Mouse (Mus musculus) liver, embryonic 11.5 days (tissue): ENCODE data around the gene Macf1. TPM values are rescaled to one million over a fixed set of nuclear protein-coding genes. Genes with fewer than 3 reads are reported as not detected.
"Not testable (repeated sequence)": the region's sequence is repeated elsewhere in the genome, so short reads cannot be mapped to it uniquely, and the experiment has no call there.

Experiments used
- ATAC-seq: fragments of 200-750 bp; cut with Nextera tagmentation; replicated peaks from 2 replicates; pipeline ENCODE4 v1.8.0; 2017; ENCODE audit warnings: moderate number of reproducible peaks, mild to moderate bottlenecking, moderate TSS enrichment, moderate library complexity; ENCODE audit not compliant: low FRiP score
- DNase-seq: peaks from one replicate; pipeline ENCODE4 v3.0.0-alpha.2; 2017; ENCODE audit warnings: low spot score
- H3K27ac ChIP-seq: fragments of 300-500 bp; sonication (generic); 2 replicates; pipeline ENCODE4 v1.5.1; 2014; ENCODE audit warnings: mild to moderate bottlenecking, low read depth, low read length, control low read depth
- H3K27me3 ChIP-seq: fragments of 300-500 bp; sonication (generic); replicated peaks from 2 replicates; pipeline ENCODE4 v1.6.1; 2014; ENCODE audit warnings: low read length, mixed read lengths; ENCODE audit not compliant: control insufficient read depth, insufficient read depth
- H3K36me3 ChIP-seq: fragments of 300-500 bp; sonication (generic); 2 replicates; pipeline ENCODE4 v1.6.1; 2014; ENCODE audit warnings: mild to moderate bottlenecking, low read length, moderate library complexity, mixed read lengths; ENCODE audit not compliant: control insufficient read depth, insufficient read depth
- H3K4me1 ChIP-seq: fragments of 300-500 bp; sonication (generic); replicated peaks from 2 replicates; pipeline ENCODE4 v1.6.1; 2014; ENCODE audit warnings: low read length, mixed read lengths; ENCODE audit not compliant: control insufficient read depth, insufficient read depth
- H3K4me2 ChIP-seq: fragments of 300-500 bp; sonication (generic); 2 replicates; pipeline ENCODE4 v1.6.1; 2014; ENCODE audit warnings: mild to moderate bottlenecking, control low read depth, moderate library complexity
- H3K4me3 ChIP-seq: fragments of 300-500 bp; sonication (generic); 2 replicates; pipeline ENCODE4 v1.5.1; 2014; ENCODE audit warnings: low read depth, low read length, control low read depth
- H3K9ac ChIP-seq: fragments of 300-500 bp; sonication (generic); 2 replicates; pipeline ENCODE4 v1.6.1; 2014; ENCODE audit warnings: low read depth, low read length, control low read depth
- H3K9me3 ChIP-seq: fragments of 300-500 bp; sonication (generic); 2 replicates; pipeline ENCODE4 v1.6.1; 2016; ENCODE audit warnings: low read length, inconsistent platforms, mixed read lengths; ENCODE audit not compliant: control insufficient read depth
- WGBS: fragments of 180-500 bp; shearing (Covaris S2); extraction: QIAGEN DNeasy Blood & Tissue Kit; methylation state at CpG from one replicate; pipeline ENCODE4 v1.1.7; 2014; 5-methylcytosine and 5-hydroxymethylcytosine counted together
- polyA plus RNA-seq: library from polyadenylated mRNA; unstranded; fragments of >200 nt; fragmentation: Nextera tagmentation; extraction: Ambion mirVana; gene quantifications from 2 replicates; pipeline ENCODE4 v1.2.1, GENCODE M21; 2014

The Macf1 gene
- polyA plus RNA-seq, 1 experiment from 2014 or later: 36.5 TPM

- not testable (repeated sequence) for H3K4me3 ChIP-seq, H3K27me3 ChIP-seq, H3K36me3 ChIP-seq, H3K27ac ChIP-seq, DNase-seq, H3K9ac ChIP-seq, H3K9me3 ChIP-seq, ATAC-seq, H3K4me2 ChIP-seq
- H3K4me1 ChIP-seq: peaks cover 11% of the 10 kb centered on the region; the same call in 1 of the 2 replicates
- 82% methylated on average over 5 of the region's 5 CpGs for WGBS
Observed at GRCm38 (mm10) chr4:123653446-123653845, 30.7 kb downstream of the Macf1 start.

DNA sequence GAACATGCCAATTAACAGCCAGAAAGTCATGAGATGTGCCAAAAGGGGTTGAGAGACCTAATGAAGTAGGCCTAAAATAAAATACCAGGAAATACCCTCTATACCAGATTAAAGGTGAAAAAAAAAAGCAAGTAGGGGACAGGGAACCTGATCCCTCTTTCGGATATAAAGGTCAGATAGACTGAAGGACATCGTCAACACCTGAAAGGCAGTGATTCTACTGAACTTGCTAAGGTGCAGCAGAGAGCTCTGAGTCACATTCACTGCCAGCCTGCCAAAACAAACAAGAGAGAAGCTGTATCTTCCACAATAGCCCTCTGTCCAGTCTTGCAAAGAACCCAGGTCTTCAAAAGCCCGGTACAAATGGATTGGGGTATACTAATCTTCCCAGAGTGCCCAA is 32.0 kb downstream of the Macf1 start:
- Histone ChIP-seq H3K9me3 (no peaks in the 10 kb centered on the region), H3K36me3 (no peaks in the 10 kb centered on the region), H3K4me1 (peaks cover 14% of the 10 kb centered on the region; the same call in 1 of the 2 replicates), H3K4me3 (no peak overlapping the region), H3K9ac (no peak overlapping the region), H3K27me3 (no peaks in the 10 kb centered on the region), H3K4me2 (no peak overlapping the region), H3K27ac (no peak overlapping the region)
- 77% methylated on average over 3 of the region's 3 CpGs for WGBS
- DNase-seq: no peak
- ATAC-seq: no peak

DNA sequence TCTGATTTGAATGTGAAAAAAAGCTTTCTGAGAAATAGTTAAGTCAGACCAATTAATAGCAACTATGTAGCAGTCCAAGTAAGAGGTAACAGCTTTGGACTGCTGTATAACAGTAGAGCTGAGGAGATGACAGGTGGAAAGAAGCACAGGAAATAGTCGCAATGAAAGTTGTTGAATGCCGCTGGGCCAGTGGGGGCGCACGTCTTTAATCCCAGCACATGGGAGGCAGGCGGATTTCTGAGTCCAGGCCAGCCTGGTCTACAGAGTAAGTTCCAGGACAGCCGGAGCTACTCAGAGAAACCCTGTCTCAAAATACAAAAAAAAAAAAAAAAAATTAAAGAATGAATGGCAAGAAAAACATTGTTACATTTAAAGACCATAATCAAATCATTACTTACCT is 35.0 kb downstream of the Macf1 start:
- H3K27ac ChIP-seq: no peak overlapping the region
- DNase-seq (no peak), ATAC-seq (no peak)
- H3K27me3 ChIP-seq: no peaks in the 10 kb centered on the region
- WGBS: 82% methylated on average over 6 of the region's 6 CpGs
- H3K9me3 ChIP-seq: no peaks in the 10 kb centered on the region
- no peak overlapping the region for H3K4me3 ChIP-seq
- no peak overlapping the region for H3K9ac ChIP-seq
- H3K4me2 ChIP-seq: no peak overlapping the region
- H3K36me3 ChIP-seq: no peaks in the 10 kb centered on the region
- 0 out of 2 replicates have a peak, but pooled peaks cover 7% of the 10 kb centered on the region for H3K4me1 ChIP-seq

DNA sequence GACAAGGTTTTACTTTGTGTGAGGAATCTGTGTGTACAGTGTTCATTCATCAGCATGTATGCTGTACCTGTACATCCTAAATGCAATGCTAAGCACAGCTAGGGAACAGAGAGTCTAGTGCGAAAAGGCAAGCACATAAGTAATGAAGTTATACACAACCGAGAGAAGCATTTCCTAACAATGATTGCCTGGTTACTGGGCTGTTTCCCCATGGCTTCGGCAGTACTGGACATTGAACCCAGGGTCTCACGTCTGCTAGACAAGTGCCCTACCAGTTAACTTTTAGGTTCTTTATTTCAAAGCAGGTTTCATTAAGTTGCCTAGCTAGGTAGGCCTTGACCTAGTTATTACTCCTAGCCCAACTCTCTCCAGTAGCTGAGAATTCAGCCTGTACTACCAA is 36.5 kb downstream of the Macf1 start:
- Histone ChIP-seq H3K4me3 (no peak overlapping the region), H3K9ac (no peak overlapping the region), H3K27me3 (no peaks in the 10 kb centered on the region), H3K36me3 (no peaks in the 10 kb centered on the region), H3K4me2 (no peak overlapping the region), H3K27ac (no peak overlapping the region), H3K9me3 (no peaks in the 10 kb centered on the region), H3K4me1 (0 out of 2 replicates have a peak, but pooled peaks cover 9% of the 10 kb centered on the region)
- ATAC-seq: no peak
- 77% methylated on average over 4 of the region's 4 CpGs for WGBS
- DNase-seq: no peak

DNA sequence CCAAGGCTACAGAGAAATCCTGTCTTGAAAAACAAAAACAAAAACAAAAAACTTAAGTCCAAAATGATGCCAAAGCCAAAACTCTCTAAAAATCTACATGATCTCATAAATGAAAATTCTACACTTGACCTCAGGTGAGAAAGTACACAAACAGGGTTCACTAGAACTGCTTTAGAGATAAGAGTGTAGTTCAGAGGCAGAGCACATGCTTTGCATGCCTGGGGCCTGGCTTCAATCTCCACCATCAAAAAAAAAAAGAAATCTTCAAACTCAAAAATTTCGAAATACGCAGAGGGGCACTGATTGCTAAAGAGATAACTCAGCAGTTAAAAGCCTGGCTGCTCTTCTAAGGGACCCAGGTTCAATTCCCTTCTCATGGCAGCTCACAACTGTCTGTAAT is 37.1 kb downstream of the Macf1 start:
- Histone ChIP-seq H3K9ac (no peak overlapping the region), H3K4me3 (no peak overlapping the region), H3K27ac (no peak overlapping the region), H3K27me3 (no peaks in the 10 kb centered on the region), H3K4me2 (no peak overlapping the region), H3K36me3 (no peaks in the 10 kb centered on the region), H3K4me1 (0 out of 2 replicates have a peak, but pooled peaks cover 5% of the 10 kb centered on the region), H3K9me3 (no peaks in the 10 kb centered on the region)
- 68% methylated on average over 2 of the region's 2 CpGs for WGBS
- no peak for ATAC-seq
- DNase-seq: no peak

GRCm38 (mm10) chr4:123645246-123645845 is 38.8 kb downstream of the Macf1 start:
- WGBS: 91% methylated on average over 3 of the region's 3 CpGs
- Histone ChIP-seq H3K9me3 (no peaks in the 10 kb centered on the region), H3K36me3 (no peaks in the 10 kb centered on the region), H3K4me2 (no peak overlapping the region), H3K4me3 (no peak overlapping the region), H3K4me1 (0 out of 2 replicates have a peak, but pooled peaks cover 5% of the 10 kb centered on the region), H3K9ac (no peak overlapping the region), H3K27ac (no peak overlapping the region), H3K27me3 (no peaks in the 10 kb centered on the region)
- DNase-seq: no peak
- no peak for ATAC-seq

GRCm38 (mm10) chr4:123643561-123643960 is 40.6 kb downstream of the Macf1 start:
- Histone ChIP-seq H3K27me3 (no peaks in the 10 kb centered on the region), H3K9me3 (no peaks in the 10 kb centered on the region), H3K4me3 (no peak overlapping the region), H3K36me3 (no peaks in the 10 kb centered on the region), H3K4me1 (0 out of 2 replicates have a peak, but pooled peaks cover 5% of the 10 kb centered on the region), H3K9ac (no peak overlapping the region), H3K27ac (no peak overlapping the region), H3K4me2 (no peak overlapping the region)
- DNase-seq (no peak), ATAC-seq (no peak)
- 90% methylated on average over 6 of the region's 6 CpGs for WGBS

DNA sequence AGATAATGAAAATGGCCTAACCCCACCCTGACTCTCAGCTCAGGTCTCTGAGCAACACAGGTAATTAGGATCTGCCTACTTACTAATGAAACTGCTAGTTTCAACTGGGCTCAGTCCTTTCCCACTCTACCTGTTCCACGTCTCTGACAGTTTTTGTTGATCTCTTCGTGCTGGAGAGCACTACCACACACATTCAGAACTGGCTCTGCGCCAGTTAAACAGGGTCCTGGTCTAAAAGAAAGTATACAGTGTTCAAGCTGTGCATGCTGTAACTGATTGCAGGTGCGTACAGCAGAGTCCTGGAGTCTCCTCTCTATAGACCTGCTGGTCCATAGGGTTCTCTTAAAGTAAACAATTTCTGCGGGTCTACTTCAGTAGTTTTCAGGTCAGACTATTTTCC is 41.3 kb downstream of the Macf1 start:
- no peaks in the 10 kb centered on the region for H3K36me3 ChIP-seq
- H3K9ac ChIP-seq: no peak overlapping the region
- H3K27ac ChIP-seq: no peak overlapping the region
- no peaks in the 10 kb centered on the region for H3K27me3 ChIP-seq
- H3K9me3 ChIP-seq: no peaks in the 10 kb centered on the region
- 0 out of 2 replicates have a peak, but pooled peaks cover 5% of the 10 kb centered on the region for H3K4me1 ChIP-seq
- no peak overlapping the region for H3K4me3 ChIP-seq
- ATAC-seq (no peak), DNase-seq (no peak)
- no peak overlapping the region for H3K4me2 ChIP-seq
- 83% methylated on average over 5 of the region's 5 CpGs for WGBS

- Histone ChIP-seq H3K4me1 (no peaks in the 10 kb centered on the region), H3K36me3 (no peaks in the 10 kb centered on the region), H3K4me3 (no peak overlapping the region), H3K4me2 (no peak overlapping the region), H3K9ac (no peak overlapping the region), H3K27me3 (no peaks in the 10 kb centered on the region), H3K27ac (no peak overlapping the region), H3K9me3 (no peaks in the 10 kb centered on the region)
- DNase-seq: no peak
- WGBS: 90% methylated on average over 6 of the region's 6 CpGs
- no peak for ATAC-seq
Observed at GRCm38 (mm10) chr4:123637136-123637535, 47.0 kb downstream of the Macf1 start.
